Mouse (Mus musculus): ENCODE data around the gene Nup62. TPM values are rescaled to one million over a fixed set of nuclear protein-coding genes. Genes with fewer than 3 reads are reported as not detected.

Nup62 gene
- polyA plus RNA-seq, 1 experiment from 2014 or later, result 73.5 TPM

DNA sequence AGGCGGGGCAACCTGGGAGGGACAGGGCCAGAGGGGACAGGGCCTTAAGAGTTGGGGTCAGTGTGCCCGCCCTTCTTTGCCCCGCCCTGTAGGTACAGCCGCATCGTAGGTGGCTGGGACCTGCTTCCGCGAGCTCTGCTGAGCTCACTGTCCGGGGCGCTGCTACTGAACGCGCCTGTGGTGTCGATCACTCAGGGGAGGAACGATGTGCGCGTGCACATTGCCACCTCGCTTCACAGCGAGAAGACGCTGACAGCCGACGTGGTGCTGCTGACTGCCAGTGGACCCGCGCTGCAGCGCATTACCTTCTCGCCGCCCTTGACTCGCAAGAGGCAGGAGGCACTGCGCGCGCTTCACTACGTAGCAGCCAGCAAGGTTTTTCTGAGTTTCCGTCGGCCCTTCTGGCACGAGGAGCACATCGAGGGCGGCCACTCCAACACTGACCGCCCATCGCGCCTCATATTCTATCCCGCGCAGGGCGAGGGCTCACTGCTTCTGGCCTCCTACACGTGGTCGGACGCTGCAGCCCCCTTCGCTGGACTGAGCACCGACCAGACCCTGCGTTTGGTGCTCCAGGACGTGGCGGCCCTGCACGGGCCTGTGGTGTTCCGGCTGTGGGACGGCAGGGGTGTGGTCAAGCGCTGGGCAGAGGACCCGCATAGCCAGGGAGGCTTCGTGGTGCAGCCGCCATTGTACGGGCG, 23.8 kb downstream of the Nup62 start:
- Histone ChIP-seq H3K9me3 (replicated peaks) (no peaks in the 10 kb centered on the region), H3K4me1 (peaks cover 12% of the 10 kb centered on the region), H3K4me3 (peak overlapping the region; percentile 31), H3K27ac (no peak overlapping the region), H3K4me2 (peak overlapping the region; percentile 62), H3K9ac (peak overlapping the region; percentile 60), H3K36me3 (ENCODE audit: poor library complexity, severe bottlenecking) (peaks cover 48% of the 10 kb centered on the region), H3K27me3 (peaks cover 35% of the 10 kb centered on the region)
- ATAC-seq, result peak; percentile 62
- 2% methylated on average over 52 of the region's 58 CpGs for WGBS

DNA sequence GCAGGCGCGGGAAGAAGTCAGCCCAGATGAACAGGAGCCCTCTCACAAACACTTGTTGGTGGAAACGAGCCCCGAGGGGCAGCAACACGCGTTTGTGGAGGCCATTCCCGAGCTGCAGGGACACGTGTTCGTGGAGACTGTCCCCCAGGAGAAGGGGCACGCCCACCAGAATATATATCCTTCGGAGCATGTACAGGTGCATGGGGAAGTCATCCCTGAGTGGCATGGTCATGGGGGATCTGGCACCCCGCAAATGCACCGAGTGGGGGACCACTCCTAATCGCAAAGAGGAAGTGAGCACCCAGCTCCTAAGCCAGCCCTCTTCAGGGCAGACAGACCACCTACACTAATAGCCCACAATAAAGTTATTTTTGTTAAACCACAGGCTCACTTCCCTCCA, 24.5 kb downstream of the Nup62 start:
- 55% methylated on average over 14 of the region's 14 CpGs for WGBS
- H3K36me3 ChIP-seq (ENCODE audit: poor library complexity, severe bottlenecking), result peaks cover 56% of the 10 kb centered on the region
- no peak overlapping the region for H3K27ac ChIP-seq
- peaks cover 12% of the 10 kb centered on the region for H3K4me1 ChIP-seq
- H3K4me2 ChIP-seq, result no peak overlapping the region
- H3K9me3 ChIP-seq (replicated peaks), result no peaks in the 10 kb centered on the region
- peaks cover 35% of the 10 kb centered on the region for H3K27me3 ChIP-seq
- 0 out of 2 replicates have a peak overlapping the region, but pooled peaks have one; percentile 31 for H3K4me3 ChIP-seq
- no peak for ATAC-seq
- no peak overlapping the region for H3K9ac ChIP-seq

DNA sequence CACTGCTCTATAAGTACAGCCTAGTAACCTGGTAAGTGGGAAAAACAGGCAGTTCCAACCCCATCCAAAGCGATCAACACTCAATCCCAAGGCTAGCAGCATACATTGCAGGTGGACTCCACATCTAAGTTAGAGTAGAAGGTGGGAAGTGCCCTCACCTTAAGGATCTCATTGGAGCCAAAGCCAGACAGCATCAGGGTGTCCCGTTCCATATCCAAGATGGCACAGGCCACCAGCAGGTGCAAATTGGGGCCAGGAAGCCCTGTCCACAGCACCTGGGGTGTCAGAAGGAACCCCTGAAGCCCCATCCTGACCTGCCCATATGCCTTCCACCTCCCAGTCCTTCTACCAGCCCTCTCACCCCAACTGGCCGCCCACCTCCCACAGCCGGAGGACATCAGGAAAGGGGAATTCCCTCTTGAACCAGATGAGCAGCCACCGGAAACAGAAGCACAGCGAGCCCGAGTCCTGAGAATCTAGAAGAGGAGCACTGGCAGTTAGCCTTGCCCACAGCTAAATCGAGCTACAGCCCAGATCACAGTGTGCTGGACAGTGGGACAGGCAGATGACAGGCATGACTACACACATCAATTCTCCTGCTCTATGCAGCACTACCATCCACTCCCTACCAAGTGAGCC, 26.1 kb downstream of the Nup62 start:
- H3K9ac ChIP-seq, result no peak overlapping the region
- 94% methylated on average over 8 of the region's 8 CpGs for WGBS
- H3K4me2 ChIP-seq, result no peak overlapping the region
- peaks cover 12% of the 10 kb centered on the region for H3K4me1 ChIP-seq
- H3K36me3 ChIP-seq (ENCODE audit: poor library complexity, severe bottlenecking), result peaks cover 70% of the 10 kb centered on the region
- H3K9me3 ChIP-seq (replicated peaks), result no peaks in the 10 kb centered on the region
- H3K27me3 ChIP-seq, result peaks cover 35% of the 10 kb centered on the region
- no peak for ATAC-seq
- H3K27ac ChIP-seq, result no peak overlapping the region
- H3K4me3 ChIP-seq, result no peak overlapping the region

DNA sequence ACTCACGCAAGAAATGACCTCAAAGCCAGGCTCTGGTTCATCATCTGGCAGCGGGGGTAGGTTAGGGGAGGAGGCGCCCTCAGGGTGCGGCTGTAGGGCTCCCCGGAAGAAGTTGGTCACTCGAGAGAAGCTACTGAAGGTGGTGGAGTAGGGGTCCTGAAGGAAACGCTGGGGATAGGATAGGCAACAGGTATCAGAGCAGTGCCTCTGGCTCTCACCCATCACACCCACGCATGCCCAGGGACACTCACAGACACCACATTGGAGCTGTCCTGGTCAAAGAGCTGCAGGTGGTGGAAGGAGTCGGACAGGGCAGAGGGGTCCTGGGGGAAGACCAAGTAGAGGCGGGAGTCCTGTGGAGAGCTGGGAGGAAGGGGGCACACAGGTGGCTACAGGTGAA, 29.1 kb downstream of the Nup62 start:
- peaks cover 16% of the 10 kb centered on the region for H3K27me3 ChIP-seq
- H3K36me3 ChIP-seq (ENCODE audit: poor library complexity, severe bottlenecking), result peaks cover 68% of the 10 kb centered on the region
- peaks cover 13% of the 10 kb centered on the region for H3K4me1 ChIP-seq
- H3K27ac ChIP-seq, result no peak overlapping the region
- H3K9me3 ChIP-seq (replicated peaks), result no peaks in the 10 kb centered on the region
- WGBS, result 93% methylated on average over 10 of the region's 10 CpGs
- no peak for ATAC-seq
- no peak overlapping the region for H3K4me3 ChIP-seq
- H3K4me2 ChIP-seq, result no peak overlapping the region
- no peak overlapping the region for H3K9ac ChIP-seq

DNA sequence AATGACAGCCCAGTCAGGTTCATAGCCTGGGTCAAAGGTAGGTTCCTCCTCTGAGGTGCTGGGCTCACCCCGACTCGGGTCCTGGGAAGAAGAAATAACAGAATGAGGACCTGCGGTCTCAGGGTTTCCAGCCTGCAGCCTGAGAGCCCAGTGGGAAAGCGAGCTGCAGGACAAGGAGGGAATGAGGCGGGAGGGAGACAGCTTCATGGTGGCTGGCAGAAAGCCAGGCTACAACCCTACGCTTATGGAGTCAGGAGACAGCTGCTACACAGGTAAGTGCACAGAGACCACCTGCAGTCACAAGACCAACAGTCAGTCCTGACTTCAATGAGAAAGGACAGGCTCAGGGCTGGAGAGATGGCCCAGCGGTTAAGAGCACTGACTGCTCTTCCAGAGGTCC, 30.9 kb downstream of the Nup62 start:
- Histone ChIP-seq H3K9ac (0 out of 2 replicates have a peak overlapping the region, but pooled peaks have one; percentile 2), H3K27ac (no peak overlapping the region), H3K36me3 (ENCODE audit: poor library complexity, severe bottlenecking) (peaks cover 54% of the 10 kb centered on the region), H3K4me1 (peaks cover 25% of the 10 kb centered on the region), H3K9me3 (replicated peaks) (no peaks in the 10 kb centered on the region), H3K4me2 (no peak overlapping the region), H3K4me3 (no peak overlapping the region), H3K27me3 (no peaks in the 10 kb centered on the region)
- WGBS, result 92% methylated on average over 7 of the region's 7 CpGs
- ATAC-seq, result no peak

DNA sequence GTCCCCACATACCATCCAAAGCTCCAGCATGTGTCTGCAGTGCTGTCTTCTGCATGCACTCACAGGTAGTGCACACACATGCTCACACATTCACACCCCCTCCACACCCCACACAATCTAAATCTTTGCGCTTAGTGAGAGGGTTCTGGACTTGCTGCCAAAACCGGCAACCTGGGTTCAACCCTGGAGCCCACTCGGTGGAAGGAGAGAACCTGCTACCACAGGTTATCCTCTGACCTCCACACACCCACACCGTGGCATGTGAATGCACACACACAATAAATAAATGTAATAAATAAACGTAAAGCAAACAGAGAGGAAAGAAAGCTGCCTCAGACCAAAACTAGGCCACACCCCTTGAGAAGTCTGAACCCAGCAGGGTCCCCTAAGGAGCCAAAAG, 31.9 kb downstream of the Nup62 start:
- H3K27me3 ChIP-seq, result no peaks in the 10 kb centered on the region
- H3K9me3 ChIP-seq (replicated peaks), result no peaks in the 10 kb centered on the region
- 80% methylated on average over 5 of the region's 5 CpGs for WGBS
- peaks cover 31% of the 10 kb centered on the region for H3K4me1 ChIP-seq
- H3K4me3 ChIP-seq, result peak overlapping the region; percentile 81
- H3K4me2 ChIP-seq, result peak overlapping the region; percentile 78
- peaks cover 49% of the 10 kb centered on the region for H3K36me3 ChIP-seq (ENCODE audit: poor library complexity, severe bottlenecking)
- H3K9ac ChIP-seq, result peak overlapping the region; percentile 65
- H3K27ac ChIP-seq, result peak overlapping the region; percentile 98; the same call in 1 of the 2 replicates
- ATAC-seq, result no peak

DNA sequence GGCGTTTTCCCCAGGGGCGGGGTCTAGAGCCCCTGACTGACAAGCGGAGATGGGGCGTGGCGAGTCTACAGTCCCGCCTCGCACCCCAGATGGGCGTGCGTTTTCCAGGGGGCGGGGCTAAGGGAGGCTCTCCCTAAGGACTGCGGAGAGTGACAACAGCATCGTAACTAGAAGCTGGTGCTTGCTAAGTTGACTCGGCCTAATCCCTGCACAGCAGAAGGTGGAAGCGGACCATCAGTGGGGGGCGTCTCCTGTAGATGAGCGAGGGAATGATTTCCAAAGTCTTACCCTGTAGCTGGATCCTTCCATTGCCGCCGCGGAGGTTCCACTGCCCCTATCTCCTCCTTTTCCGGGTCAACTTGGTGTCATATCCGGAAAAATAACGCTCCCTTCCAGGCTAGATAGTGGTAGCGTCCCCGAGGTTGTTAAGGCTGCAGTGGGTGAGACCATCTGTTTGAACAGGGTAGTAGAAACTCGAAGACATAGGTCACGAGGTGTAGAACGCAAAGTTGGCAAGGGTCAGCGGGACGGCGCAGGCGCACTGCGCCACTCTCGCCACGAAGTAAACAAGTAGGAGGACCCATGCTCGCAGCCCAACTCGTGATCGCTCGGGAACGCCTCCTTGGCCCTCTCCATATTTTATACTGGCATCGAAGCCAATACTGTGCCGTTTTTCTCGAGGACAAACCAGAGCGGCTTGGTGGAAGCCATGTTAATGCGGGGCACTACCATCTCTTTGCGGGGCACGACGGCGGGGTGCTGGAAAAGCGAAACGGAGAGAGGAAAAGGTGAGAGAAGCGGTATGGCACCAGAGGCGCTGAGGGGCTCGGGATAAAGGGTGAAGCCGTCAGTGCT, 32.9 kb downstream of the Nup62 start, which contains the start of the genes Akt1s1 and Tbc1d17:
Gene Akt1s1 (plus strand): TSS at position 431 of the 855 bp plus-strand sequence.
Gene Tbc1d17 (minus strand): TSS at position 519 of the 855 bp plus-strand sequence.
- Histone ChIP-seq H3K27ac (peak within 1 kb of the TSS; percentile 98), H3K4me2 (peak within 1 kb of the TSS; percentile 78), H3K36me3 (ENCODE audit: poor library complexity, severe bottlenecking) (peaks cover 45% of the 10 kb centered on the region), H3K4me1 (peaks cover 40% of the 10 kb centered on the region), H3K27me3 (no peaks in the 10 kb centered on the region), H3K9me3 (replicated peaks) (no peaks in the 10 kb centered on the region), H3K9ac (peak within 1 kb of the TSS; percentile 83), H3K4me3 (peak within 1 kb of the TSS; percentile 81)
- whole genome bisulfite sequencing, result under 1% methylated on average over 54 of the region's 54 CpGs
- peak; percentile 89 for ATAC-seq

DNA sequence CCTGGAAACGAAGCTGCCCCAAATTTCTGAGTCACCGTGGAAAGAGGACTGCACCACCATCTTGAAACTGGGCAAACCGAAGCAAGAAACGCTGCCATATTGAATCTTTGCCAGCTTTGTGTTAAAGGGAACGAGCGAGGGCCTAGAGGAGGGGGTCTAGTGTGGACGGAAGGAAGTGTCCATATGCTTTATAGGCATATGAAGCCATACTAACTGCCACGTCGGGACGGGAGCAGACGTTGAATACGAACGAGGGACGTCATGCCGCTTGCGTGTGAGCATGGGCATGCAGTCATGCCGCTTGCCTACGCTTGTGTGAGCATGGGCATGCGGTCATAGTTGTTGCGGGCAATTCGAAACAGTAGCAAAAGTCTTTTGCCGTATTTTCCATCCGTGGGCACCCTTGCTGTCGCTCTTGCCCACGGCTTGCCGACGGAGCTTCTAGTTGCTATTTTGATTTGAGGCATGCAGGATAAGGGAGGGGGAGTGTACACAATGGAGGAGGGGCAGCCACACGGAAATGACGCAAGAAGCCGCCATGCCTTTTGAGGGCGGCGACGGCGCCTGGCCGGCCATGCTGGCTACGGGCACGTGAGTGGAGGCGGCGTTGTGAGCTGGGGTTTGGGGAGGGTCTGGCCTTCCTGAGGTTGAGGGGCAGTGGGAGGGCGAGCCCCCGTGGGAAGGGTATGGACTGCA, 33.7 kb downstream of the Nup62 start:
- Histone ChIP-seq H3K27ac (peak overlapping the region; percentile 98), H3K9me3 (replicated peaks) (no peaks in the 10 kb centered on the region), H3K4me3 (peak overlapping the region; percentile 81), H3K4me1 (peaks cover 48% of the 10 kb centered on the region), H3K36me3 (ENCODE audit: poor library complexity, severe bottlenecking) (peaks cover 38% of the 10 kb centered on the region), H3K4me2 (peak overlapping the region; percentile 78), H3K9ac (peak overlapping the region; percentile 83), H3K27me3 (no peaks in the 10 kb centered on the region)
- under 1% methylated on average over 41 of the region's 41 CpGs for WGBS
- ATAC-seq, result peak; percentile 77

DNA sequence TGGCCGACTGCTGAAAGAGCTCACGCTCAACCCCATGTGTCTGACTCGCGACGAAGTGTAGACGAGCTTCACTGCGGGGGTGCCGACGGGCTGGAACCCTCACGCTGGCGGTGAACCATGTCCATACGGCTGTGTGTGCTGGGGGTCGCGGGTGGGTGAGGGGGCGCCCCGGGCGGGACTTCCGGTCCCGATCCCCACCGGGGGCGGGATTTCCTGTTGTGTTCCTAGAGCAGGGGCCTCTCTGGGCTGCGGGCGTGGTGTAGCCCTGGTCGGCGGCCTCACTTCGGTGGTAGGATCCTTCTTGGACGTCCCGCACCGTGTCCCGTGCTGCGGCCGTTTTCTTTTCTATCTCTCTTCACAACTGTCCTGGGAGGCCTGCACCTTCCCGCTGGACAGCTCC, 34.3 kb downstream of the Nup62 start:
- Histone ChIP-seq H3K9me3 (replicated peaks) (no peaks in the 10 kb centered on the region), H3K4me1 (peaks cover 54% of the 10 kb centered on the region)
- under 1% methylated on average over 33 of the region's 33 CpGs for WGBS

DNA sequence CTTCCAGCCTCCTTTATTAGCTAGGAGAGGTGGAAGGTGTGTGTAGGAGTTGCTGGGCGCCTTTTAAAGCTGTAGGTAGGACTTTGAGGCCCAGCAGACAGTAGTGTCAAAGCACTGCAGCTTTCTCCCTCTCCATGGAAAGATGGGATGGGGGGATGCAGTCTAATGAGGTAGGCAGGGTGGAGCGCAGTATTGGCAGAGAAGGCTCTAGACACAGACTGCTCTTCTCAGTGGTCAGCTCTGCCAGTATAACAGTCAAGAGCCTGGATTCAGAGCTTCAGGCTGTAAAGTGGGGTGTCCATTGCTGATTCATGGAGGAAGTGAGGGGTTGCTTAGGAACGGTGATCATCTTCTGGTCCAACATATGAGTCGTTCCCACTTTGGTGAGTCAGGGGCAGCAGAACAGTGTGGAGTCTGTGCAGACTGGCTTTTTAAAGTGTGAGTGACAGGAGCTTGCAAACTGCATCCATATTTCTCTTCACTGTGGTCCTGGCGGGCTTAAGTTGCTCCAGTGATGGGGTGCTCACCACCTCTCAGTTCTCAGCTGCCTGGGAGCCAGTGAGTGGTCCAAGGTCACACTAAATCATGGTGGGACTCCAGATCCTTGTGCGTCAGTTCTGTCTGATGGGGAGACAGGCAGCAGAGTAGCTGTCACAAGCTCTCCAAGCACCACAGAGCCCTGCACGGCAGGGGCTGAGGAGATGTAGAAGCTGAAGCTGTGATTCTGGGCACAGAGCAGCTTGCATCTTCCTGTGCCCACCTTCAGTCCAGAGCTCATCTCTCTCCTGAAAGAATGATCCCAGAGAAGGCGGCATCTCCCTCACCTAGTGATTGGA, 35.1 kb downstream of the Nup62 start:
- no peak for ATAC-seq
- peaks cover 59% of the 10 kb centered on the region for H3K4me1 ChIP-seq
- H3K36me3 ChIP-seq (ENCODE audit: poor library complexity, severe bottlenecking), result peaks cover 23% of the 10 kb centered on the region
- 82% methylated on average over 8 of the region's 8 CpGs for WGBS
- peak overlapping the region; percentile 83 for H3K9ac ChIP-seq
- H3K27ac ChIP-seq, result peak overlapping the region; percentile 98; the same call in 1 of the 2 replicates
- H3K4me3 ChIP-seq, result peak overlapping the region; percentile 81
- peak overlapping the region; percentile 78 for H3K4me2 ChIP-seq
- no peaks in the 10 kb centered on the region for H3K27me3 ChIP-seq
- H3K9me3 ChIP-seq (replicated peaks), result no peaks in the 10 kb centered on the region

More for the DNA sequence above, 34.3 kb downstream of the Nup62 start:
- Histone ChIP-seq H3K27me3 (no peaks in the 10 kb centered on the region), H3K4me3 (peak overlapping the region; percentile 81), H3K36me3 (ENCODE audit: poor library complexity, severe bottlenecking) (peaks cover 32% of the 10 kb centered on the region), H3K9ac (peak overlapping the region; percentile 83), H3K4me2 (peak overlapping the region; percentile 78), H3K27ac (peak overlapping the region; percentile 98)
- peak; percentile 36 for ATAC-seq

All from forebrain, embryonic 13.5 days (tissue).